Mouse (Mus musculus): ENCODE data around the gene Gsg1l.

DNA sequence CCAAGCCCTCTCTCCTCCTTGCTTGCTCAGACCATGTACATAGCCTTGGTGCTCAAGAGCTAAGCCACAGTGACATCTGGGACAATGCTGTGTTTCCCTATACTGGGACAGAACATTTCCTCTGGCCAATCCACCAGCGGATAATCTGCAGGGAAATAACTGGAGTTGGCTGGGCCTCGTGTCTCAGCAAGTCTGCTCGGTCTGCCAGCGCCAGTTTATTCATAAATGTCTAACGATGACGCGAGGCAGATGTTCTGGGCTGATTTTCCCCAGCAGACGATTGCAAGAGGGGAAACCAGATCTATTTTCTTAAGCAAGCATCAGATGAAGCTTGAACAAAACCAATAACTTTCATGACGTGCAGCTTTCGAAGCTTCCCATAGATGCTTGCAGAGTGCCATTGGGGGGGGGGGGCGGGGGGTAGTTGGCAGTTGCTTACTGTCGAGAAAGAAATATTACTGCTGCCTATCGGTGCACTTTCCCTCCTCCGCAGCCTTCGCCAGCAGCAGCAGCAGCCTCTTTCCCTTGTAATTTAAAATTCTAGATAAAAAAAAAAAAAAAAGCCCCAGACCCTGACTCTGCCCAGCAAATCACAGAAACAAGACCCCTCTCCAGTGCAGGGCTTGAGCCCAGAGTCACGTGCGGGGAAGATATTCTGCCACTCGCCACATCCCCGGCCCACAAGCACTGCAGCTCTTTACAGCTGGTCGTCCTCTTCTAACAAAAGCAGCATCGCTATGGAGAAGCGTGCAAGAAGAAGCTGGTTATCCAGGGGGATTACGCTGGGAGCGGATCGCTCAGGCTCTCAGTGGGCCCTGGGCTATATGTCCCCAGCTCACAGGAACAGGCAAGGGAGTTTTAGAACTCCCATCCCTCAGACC is 43.6 kb downstream of the Gsg1l start:
- TF ChIP-seq CTCF (IDR thresholded peaks at IDR 0.05; ENCODE audit: control insufficient read depth, insufficient read depth, low read length): no peak
- TF ChIP-seq POLR2A (IDR thresholded peaks at IDR 0.05; ENCODE audit: borderline replicate concordance, control insufficient read depth, low read depth, low read length): no peak
